Mouse (Mus musculus) thymus, postnatal 4 days (tissue): ENCODE data around the gene Ank.

Experiments used
- DNase-seq: peaks from one replicate; pipeline ENCODE4 v3.0.0; 2021

Gene Ank

DNA sequence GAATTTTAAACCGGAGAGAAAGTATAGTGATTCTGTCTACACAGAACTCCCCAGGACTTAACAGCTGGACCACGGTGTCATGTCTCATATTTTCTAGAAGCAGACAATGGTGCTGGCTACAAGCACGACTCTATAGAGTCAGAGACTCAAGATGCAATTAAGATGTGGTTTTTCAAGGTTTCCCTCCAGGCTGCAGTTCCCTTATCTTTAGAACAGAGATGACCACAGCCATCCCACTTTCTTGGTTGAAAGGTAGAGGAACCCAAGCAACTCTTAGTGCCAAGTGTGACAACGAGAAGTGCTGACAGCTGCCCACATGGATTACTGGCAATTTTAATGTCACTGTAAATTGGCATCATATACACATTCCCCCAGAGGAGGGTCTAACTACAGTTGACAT is 143.1 kb downstream of the Ank start:
- no peak for DNase-seq

DNA sequence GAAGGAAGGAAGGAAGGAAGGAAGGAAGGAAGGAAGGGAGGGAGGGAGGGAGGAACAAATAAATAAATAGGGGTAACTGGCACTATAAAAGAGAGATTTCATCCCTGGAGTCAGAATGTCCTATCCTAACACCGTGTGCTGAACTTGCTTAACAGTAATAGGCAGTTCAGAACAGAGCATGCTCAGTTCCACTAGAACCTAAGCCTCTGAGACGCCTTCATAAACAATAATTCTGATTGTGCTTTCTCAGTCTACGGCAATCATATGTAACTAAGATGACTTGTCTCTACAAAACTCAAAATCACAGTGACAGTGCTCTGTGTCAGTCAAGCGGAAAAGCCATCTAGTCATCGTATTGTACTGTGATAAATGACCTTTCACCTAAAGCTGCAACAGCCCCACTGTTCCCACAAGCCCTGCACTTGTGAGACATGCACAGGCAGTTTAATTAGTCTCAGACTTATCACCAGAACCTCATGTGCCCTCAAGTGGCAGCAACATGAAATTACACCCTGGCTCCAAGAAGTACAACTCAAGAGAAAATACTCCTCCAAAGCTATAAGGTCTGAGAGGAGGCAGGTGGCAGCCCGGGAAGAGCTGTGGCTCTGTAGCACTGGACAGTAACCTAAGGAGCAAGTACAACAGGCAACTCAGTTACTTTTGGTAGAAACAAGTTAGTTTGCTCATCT is 146.2 kb downstream of the Ank start:
- DNase-seq: peak; percentile 74

DNA sequence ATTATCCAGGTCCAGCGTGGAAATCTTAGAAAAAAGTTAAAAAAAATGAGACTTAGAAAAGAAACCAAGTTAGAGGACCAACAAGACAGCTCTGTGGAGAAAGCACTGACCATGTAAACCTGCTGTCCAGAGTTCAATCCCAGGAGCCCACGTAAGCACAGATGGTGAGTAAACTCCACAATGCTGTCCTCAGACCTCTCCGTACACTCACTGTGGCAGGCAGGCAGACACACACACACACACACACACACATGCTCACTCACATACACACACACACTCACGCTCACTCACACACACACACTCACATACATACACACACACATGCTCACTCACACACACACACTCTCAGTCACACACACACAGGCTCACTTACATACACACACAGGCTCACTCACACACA is 146.8 kb downstream of the Ank start:
- DNase-seq: no peak

DNA sequence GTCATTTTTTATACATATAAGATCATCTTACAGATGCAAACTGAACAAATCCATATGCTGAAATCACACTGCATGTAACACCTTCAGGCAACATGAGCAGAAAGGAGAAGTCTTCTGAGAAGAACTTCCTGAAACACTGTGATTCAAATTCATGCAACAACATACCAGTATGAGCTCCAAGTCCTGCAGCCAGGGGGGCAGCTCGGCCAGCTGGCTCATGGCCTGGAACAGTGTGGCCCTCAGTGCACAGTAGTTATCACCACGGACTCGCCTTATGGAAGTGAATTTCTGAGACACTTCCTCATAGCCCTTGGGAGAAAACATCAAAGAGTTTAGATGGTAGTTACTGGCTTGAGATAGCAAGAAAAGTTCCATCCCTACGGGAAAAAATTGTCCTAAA is 149.7 kb downstream of the Ank start:
- DNase-seq: no peak

DNA sequence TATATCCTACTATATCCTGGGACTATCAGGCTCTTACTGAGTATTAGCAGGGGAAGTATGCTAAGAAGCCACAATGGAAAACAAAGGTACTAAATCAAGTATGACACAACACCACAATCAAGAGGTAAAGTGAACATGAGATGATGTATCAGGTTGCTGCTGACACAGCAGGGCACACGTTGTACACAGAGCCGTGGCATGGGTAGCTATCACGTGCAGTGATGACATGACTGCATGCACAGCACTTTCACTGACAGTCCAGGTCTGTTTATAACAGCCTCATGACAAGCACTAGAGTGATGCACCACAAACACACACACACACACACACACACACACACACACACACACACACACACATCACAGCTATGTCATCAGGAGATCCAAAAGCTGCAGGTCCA is 150.8 kb downstream of the Ank start:
- no peak for DNase-seq

DNA sequence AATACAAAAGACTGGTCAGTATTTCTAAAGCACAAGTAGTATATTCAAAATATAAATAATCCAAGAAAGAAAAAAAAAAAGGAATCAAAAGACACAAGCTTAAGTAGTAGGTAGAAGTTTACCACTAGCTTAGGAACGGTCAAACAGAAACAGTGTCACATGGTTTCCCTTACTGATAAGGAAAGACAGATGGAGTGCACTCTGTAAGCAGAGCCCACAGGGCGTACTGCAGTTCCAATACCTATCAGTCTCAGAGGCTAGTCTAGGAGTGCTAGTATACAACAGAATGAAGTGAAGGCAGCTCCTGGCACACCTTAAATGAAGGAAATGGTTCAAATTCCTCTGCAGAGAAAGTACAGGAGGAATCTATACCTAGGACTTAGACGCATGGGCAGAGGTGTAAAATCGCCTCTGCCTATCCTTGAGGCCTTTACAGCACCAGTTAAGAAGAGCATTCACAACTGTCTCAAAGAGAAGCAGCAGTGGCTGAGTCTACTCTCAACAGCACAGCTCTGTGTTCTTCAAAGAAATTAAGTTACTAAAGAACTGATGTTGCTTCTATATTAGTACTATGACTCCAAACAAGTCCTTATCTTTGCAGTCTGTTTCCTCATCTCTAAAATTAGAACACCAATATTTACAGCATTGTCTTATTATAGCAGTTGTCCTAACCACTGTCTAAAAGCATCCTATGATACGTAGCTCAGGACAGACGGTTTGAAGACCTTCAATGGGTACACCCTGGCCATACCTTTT is 152.5 kb downstream of the Ank start:
- no peak for DNase-seq

DNA sequence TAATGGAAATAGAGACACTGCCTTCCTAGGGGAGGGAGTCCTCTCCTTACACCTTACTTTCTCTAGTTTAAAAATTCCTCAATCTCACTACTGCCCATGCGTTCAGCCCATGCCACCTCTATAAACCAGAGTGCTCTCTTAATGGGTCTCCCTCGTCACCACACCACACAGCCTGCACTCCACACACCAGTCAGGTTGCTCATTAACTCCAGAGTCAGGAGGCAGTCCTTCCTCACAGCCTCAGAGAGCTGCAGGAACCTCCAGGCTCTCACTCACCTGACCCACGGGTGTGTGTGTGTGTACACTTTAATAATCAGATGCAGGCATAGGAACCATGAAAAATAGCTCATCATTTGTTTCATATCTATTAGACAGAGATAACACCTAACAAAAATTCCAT is 153.2 kb downstream of the Ank start:
- no peak for DNase-seq

DNA sequence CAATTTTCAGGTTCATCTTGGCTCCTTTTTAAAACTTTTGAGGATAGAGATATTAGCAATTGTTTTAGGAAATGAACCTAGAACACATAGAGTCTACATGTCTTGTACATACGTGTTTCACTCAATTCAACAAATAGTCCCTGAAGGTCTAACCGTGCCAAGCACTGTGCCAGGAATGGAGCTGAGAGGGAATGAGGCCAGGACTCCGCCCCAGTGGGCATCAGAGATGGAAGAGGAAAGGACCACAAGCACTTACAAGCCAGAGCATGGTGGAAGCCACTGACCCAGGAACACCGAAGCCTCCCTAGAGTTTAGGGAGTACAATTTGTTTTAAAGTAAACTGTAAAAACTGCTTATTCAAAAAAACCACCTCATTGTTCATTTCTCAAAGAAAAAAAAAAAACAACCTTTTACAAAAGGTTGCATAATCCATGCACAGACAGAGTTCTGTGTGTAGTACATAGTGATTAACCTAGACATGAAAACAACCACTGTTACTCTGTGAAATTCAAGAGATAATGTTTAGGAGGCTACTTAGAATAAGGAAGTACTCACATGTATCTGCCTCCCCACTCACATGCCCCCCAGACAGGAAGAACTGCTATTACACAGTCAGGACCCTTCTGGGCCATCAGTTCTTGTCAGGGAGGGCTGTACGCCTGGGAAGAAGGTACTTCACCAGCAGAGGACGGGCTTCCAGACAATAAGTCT is 154.2 kb downstream of the Ank start:
- DNase-seq: no peak

DNA sequence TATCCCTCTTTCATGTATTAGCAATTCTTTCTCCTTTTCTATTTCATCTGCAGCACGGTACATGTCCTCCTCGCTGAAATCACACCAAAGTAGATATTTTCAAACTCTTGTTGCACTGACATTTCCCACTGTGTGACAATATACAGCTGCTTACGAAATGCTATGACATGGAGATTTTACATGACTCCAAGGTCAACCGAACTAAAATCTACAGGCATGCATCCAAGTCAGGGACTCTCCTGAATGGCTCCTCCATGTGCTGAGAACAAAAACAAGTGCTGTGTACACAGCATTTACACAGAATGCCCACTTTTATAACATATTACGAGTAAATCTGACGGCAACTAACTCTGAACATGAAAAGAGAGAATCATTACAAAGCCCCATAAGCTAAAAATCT is 156.8 kb downstream of the Ank start:
- DNase-seq: no peak

DNA sequence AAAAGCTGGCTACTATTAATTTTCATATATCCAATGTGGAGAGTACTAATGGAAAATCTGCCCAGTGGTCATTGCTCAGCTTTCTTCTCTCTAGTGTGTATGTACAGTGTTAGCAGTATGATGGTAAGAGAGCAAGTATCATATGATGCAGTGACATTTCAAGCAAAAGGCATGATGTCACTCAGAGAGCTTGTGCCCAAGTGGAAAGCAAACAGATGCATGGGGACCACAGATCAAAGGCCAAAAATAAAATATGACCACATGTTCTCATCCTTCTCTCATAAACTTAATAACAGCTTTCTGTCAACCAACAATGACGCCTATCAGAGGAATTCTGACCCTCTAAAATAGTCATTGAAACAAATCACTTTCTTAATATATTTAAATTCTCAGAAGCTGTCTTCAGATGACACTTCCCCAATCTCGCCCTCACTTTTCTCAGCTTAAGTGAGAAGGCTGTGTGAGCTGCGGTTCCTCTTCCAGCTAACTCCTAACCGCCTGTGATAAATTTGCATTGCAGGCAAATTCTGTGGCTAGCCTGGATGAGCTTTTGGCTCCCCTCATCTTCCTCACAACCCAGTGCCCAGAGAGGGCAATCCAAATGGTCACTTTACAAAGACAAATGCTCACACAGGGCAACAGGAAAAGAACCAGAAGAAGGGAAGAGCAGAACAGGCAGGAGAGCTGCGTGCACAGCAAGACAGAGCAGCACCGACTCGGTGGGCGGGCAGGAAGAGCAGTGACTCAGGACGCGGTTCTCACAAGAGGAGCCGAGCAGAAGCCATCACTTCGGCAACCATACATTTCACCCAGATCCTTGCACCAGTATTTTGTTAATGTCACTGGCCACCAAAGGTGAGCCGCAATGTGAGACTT is 158.8 kb downstream of the Ank start:
- peak; percentile 51 for DNase-seq

DNA sequence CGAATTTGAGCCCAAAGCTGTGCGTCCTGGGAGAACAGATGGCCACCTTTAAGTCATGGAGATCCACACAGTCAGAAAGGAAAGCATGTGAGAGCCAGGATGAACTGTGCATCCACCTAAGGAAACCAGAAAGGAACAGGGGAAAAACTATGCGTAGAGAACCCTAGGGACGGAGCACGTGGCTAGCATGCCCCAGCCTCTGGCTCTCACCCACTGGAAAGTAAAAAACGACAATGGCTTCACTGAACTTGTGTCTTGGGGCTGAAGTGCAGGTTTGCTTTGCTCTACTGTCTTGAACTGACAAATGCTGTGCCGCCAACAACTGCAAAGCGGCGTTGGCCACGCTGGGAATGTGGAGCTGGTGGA is 159.4 kb downstream of the Ank start:
- DNase-seq: no peak

DNA sequence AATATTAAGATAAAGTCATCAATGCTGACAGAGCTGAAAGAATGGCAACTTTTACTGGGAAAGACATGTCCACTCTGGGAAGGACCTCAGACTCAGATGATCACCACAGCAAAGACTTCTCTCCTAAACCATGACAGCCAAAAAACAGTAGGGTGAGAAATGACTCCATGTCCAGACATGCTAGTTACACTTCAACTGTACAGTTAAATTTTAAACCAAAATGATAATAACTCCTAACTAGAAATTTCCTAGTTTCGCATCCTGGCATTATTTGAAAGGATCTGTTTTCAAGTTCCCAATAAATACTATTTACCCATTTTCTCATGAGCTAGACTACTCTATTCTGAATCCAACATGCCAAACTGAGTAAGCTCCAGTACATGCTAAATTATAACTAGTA is 159.8 kb downstream of the Ank start:
- DNase-seq: no peak

DNA sequence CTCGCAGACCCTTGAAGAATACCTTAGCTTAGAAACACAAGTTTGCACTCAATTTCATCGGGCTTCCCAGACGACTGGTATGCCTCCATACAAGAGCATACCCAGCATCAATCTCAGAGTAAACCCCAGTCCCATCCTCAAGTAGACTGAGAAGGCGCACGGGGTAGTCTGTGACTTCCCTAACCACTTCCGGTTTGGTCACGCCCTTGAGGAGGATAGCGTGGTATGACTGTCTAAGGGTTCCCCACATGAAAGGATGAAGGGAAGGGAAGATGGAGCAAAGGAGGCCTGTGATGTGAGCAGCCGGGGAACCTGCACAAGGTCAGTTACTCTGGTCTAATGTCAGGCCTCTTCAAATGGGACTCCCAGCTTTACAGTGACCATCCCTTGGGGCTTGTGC is 161.3 kb downstream of the Ank start:
- peak; percentile 43 for DNase-seq

DNA sequence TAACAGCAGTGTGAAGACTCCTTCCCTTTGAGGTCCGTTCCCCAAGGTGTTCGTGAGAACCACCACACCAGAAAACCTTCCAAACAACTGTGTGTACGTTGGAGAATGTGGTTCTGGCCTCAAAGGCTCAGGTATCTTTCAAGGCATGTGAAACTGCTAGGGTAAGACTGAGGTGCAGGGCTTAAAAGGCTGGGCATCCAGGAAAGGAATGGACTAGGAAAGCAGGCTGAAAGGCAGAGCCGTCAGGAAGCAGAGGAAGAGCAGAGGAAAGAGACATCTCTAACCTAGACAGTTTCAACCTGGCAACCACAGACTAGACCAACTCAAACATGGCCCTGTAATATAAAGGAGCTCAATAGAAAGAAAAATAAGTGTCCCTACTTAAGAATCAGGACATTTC is 162.6 kb downstream of the Ank start:
- no peak for DNase-seq

DNA sequence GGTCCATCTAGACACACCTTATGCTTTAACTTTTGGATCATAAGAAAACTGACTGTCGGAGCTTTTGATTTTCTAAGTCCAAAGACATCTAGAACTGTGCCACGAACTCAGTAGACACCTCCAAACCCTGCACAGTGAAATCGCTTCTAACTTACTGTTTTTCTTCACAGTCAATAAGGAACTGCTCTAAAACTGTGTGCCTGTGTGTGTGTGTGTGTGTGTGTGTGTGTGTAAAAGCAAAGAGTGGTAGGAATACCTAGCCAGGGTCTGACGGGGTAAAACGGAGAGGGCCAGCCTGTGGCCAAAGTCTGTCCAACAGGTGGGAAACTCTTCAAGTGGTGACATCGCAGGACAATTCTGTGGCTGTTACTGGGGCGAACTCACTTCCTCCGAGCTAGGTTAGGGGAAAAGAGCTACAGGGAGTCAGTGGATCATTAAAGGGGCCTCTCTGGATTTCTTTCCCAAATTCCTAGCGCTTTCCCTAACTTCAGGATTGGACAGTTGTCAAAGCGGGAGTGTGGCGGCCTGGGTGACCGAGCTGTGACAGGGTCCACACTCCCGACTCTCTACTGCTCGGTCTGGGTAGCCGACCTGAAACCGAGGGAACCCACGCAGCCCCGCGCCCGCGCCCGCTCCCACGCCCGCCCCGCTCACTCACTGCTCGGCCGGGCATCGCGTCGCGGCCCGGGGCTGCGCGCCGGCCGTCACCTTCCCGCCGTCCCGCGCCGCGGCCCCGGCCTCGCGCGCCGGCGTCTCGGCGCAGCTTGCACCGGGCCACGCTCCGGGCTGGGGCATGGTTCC is 163.5 kb downstream of the Ank start:
- DNase-seq: peak; percentile 30

DNA sequence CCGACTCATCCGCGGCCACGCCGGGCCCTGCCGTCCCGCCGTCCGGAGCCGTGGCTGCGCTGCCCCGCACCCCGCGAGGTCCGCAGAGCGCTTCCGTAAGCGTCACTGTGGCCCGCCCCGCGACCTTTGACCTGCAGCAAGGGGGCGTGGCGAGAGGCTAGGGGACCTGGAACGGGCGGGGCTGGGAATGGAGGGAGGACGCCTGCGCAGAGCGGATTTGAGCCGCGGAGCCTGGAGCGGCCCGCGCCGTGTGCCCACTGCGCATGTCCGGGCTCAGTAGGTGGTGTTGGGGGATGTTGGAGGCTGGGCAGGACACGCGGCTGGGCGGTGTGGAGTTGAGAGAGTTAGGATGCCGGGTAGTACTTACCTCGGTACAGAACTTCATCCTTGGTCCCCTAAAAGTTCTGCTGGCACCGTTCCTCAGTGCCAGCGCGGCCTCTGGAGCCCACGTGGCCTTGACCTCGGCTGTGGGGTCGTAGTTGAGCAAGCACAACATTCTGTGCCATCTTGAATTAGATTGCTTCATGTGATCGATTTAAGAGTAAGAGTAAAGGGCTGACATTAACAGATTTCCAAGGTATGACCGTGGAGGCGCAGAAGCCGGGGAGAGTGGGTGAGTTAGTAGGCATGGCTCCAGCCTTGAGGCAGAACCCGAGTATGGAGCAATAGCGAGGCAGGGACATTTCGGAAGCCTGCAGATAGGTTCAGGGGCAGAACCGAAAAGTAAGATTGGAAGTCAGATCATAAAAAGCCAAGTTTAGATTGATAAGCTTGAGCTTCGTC is 164.3 kb downstream of the Ank start, which contains the start of gene Otulin:
Gene Otulin, minus strand, starts transcription at position 93 of the 783 bp plus-strand sequence.
- DNase-seq: peak; percentile 100

DNA sequence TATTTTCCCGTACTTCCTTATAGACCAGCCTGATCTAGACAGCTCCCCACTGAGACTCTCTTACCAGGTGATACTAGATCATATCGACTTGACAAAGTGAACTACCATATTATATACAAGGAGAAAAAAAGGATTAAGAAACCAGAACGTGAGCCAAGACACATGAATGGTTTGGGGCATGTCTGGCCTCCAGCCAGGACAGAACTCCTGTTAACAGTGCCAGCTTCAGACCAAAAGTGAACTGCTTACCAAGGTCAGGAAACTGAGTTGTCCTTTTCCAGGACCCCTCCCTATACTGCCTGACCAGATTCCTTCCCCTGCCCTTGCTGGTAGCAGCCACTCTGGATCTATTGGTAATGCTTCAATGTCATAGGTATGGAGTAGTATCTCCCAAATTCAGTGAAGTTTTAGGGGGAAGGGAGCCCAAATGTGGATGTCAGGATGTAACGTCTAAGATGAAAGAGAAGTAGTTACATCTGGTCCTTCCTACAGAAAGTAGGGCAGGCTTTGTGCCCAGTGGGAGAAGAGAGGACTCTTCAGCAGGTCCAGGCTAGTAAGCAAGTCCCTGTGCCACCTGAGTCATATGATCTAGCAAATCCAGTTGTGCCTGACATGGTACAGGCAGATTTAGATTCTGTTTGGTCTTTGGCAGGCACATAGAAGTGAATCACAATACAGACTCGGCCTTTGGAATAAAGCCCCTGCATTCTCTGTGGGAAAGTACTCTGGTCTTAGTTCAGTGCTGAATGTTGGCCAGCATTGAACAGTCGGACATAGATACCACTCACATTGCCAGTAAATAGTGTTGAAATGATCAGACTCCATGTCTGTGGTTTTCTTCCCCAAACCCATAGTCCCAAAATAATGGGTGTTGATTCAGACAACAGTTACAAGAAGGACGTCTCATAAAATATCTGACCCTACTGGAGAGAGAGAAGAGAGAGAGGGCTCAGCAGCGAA is 167.7 kb downstream of the Ank start:
- DNase-seq: no peak

DNA sequence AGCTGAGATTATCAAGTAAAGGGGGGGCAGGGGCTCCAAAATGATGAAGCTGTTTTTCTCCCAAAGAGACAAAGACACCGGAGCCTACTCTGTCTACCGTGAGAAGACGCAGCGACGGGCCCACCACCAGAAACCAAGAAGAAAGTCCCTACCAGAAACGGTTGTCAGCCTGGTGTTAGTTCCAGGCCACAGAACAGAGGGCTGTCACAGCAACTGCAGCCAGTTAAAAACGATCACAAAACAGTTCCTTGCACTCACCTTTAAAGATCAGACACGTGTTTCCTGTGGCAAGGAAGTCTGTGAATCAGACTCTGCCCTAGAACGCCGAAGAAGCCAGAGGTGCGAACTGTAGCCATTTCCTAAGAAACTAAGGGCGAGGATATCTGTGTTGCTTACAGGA is 174.7 kb downstream of the Ank start:
- DNase-seq: peak; percentile 38

DNA sequence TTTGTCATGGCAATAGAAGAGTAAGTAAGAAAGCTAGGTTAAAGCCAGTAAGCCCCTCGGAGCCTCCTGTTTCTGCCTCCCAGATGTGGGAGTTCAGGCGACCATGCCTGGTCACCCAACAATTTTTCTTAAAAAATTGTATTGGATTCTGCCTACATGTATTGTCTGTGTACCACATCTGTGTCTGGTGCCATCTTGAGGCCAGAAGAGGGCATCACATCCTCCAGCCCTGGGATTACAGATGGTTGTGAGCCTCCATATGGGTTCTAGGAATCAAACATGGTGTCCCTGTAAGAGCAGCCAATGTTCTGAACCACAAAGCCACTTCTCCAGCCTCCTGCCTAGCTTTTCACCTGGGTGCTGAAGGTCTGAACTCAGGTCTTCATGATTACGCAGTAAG is 176.4 kb downstream of the Ank start:
- DNase-seq: peak; percentile 58
